Mouse (Mus musculus) hindbrain, postnatal 0 days (tissue): ENCODE results near the gene Brwd1. TPM values are rescaled to one million over a fixed set of nuclear protein-coding genes. Genes with fewer than 3 reads are reported as not detected.

ENCODE experiments used
- ATAC-seq: fragments of 200-750 bp; cut with Nextera tagmentation; 2 replicates; pipeline ENCODE4 v1.8.0; 2017; ENCODE audit warnings: mild to moderate bottlenecking, moderate TSS enrichment, moderate library complexity
- DNase-seq: peaks from one replicate; pipeline ENCODE4 v3.0.0-alpha.2; 2015; ENCODE audit warnings: low spot score
- H3K27ac ChIP-seq: fragments of 300-500 bp; sonication (generic); 2 replicates; pipeline ENCODE4 v1.5.1; 2014; ENCODE audit warnings: mild to moderate bottlenecking
- H3K27me3 ChIP-seq: fragments of 300-500 bp; sonication (generic); 2 replicates; pipeline ENCODE4 v1.6.1; 2014; ENCODE audit warnings: low read length, mixed read lengths; ENCODE audit not compliant: insufficient read depth
- H3K36me3 ChIP-seq: fragments of 300-500 bp; sonication (generic); 2 replicates; pipeline ENCODE4 v1.6.1; 2014; ENCODE audit warnings: low read length, mixed read lengths; ENCODE audit not compliant: insufficient read depth
- H3K4me1 ChIP-seq: fragments of 300-500 bp; sonication (generic); 2 replicates; pipeline ENCODE4 v1.6.1; 2014; ENCODE audit warnings: antibody characterized with exemption, low read length, mixed read lengths; ENCODE audit not compliant: insufficient read depth
- H3K4me2 ChIP-seq: fragments of 300-500 bp; sonication (generic); 2 replicates; pipeline ENCODE4 v1.6.1; 2014; ENCODE audit warnings: low read depth, mild to moderate bottlenecking, low read length, moderate library complexity, mixed read lengths
- H3K4me3 ChIP-seq: fragments of 300-500 bp; sonication (generic); 2 replicates; pipeline ENCODE4 v1.5.1; 2014; ENCODE audit warnings: low read length
- H3K9ac ChIP-seq: fragments of 300-500 bp; sonication (generic); replicated peaks from 2 replicates; pipeline ENCODE4 v1.6.1; 2014; ENCODE audit warnings: mild to moderate bottlenecking, low read length, moderate library complexity, mixed read lengths
- H3K9me3 ChIP-seq: fragments of 300-500 bp; sonication (generic); 2 replicates; pipeline ENCODE4 v1.6.1; 2016; ENCODE audit warnings: low read length, mixed read lengths
- CTCF ChIP-seq: IDR thresholded peaks from 2 replicates; pipeline ENCODE4 v1.5.1; 2016; ENCODE audit warnings: antibody characterized with exemption, control low read depth, low read depth
- WGBS: fragments of 180-500 bp; shearing (Covaris S2); extraction: QIAGEN DNeasy Blood & Tissue Kit; methylation state at CpG from one replicate; pipeline ENCODE4 v1.1.7; 2014; 5-methylcytosine and 5-hydroxymethylcytosine counted together
- polyA plus RNA-seq: library from polyadenylated mRNA; unstranded; fragments of >200 nt; fragmentation: Nextera tagmentation; extraction: Ambion mirVana; gene quantifications from 2 replicates; pipeline ENCODE4 v1.2.1, GENCODE M21; 2015
- total RNA-seq: library from RNA; depleted of rRNA; stranded (reverse); fragments of >200 nt; gene quantifications from 2 replicates; pipeline ENCODE4 v1.2.3, GENCODE M21; 2014; rRNA removed

Brwd1 gene
- 128 and 130 TPM in 2 replicates for total RNA-seq
- 135 and 144 TPM in 2 replicates for polyA plus RNA-seq

GRCm38 (mm10) chr16:96082301-96083178, at the start of gene Brwd1:
Gene Brwd1, minus strand, starts transcription at chr16:96082526.
- DNase-seq (peak; percentile 98), ATAC-seq (peak; percentile 88)
- H3K9me3 ChIP-seq: no peaks in the 10 kb centered on the region
- peaks cover 5% of the 10 kb centered on the region for H3K4me1 ChIP-seq
- no peaks in the 10 kb centered on the region for H3K27me3 ChIP-seq
- peak within 1 kb of the TSS; percentile 99 for H3K27ac ChIP-seq
- WGBS: under 1% methylated on average over 38 of the region's 107 CpGs
- TF ChIP-seq CTCF: no peak
- peak within 1 kb of the TSS; percentile 100 for H3K9ac ChIP-seq
- peak within 1 kb of the TSS; percentile 70 for H3K4me2 ChIP-seq
- peaks cover 16% of the 10 kb centered on the region; the same call in 1 of the 2 replicates for H3K36me3 ChIP-seq
- H3K4me3 ChIP-seq: peak within 1 kb of the TSS; percentile 99

- Histone ChIP-seq H3K27ac (peak overlapping the region; percentile 98), H3K4me1 (peaks cover 14% of the 10 kb centered on the region), H3K9ac (peak overlapping the region; percentile 96), H3K27me3 (no peaks in the 10 kb centered on the region), H3K9me3 (no peaks in the 10 kb centered on the region), H3K36me3 (peaks cover 20% of the 10 kb centered on the region), H3K4me3 (peak overlapping the region; percentile 75), H3K4me2 (peak overlapping the region; percentile 70)
- TF ChIP-seq CTCF: no peak
- 1% methylated on average over 9 of the region's 9 CpGs for WGBS
- DNase-seq (no peak), ATAC-seq (no peak)
Observed at GRCm38 (mm10) chr16:96128466-96128865, 46.1 kb upstream of the Brwd1 start.

GRCm38 (mm10) chr16:96127657-96128344, 45.5 kb upstream of the Brwd1 start, which contains the start of gene Hmgn1:
Gene Hmgn1, minus strand, starts transcription at chr16:96127729.
- under 1% methylated on average over 60 of the region's 72 CpGs for WGBS

GRCm38 (mm10) chr16:96127288-96127656, 44.9 kb upstream of the Brwd1 start:
- peak overlapping the region; percentile 98 for H3K27ac ChIP-seq
- no peak for TF ChIP-seq CTCF
- DNase-seq (no peak), ATAC-seq (peak; percentile 57)
- H3K9me3 ChIP-seq: no peaks in the 10 kb centered on the region
- peaks cover 32% of the 10 kb centered on the region for H3K36me3 ChIP-seq
- H3K4me1 ChIP-seq: peaks cover 14% of the 10 kb centered on the region
- 5% methylated on average over 44 of the region's 52 CpGs for WGBS
- H3K9ac ChIP-seq: peak overlapping the region; percentile 96
- no peaks in the 10 kb centered on the region for H3K27me3 ChIP-seq
- peak overlapping the region; percentile 86 for H3K4me2 ChIP-seq
- peak overlapping the region; percentile 75 for H3K4me3 ChIP-seq

More at GRCm38 (mm10) chr16:96127657-96128344, 45.5 kb upstream of the Brwd1 start, which contains the start of gene Hmgn1:
- Histone ChIP-seq H3K4me1 (peaks cover 14% of the 10 kb centered on the region), H3K9me3 (no peaks in the 10 kb centered on the region), H3K4me2 (peak within 1 kb of the TSS; percentile 86), H3K4me3 (peak within 1 kb of the TSS; percentile 75), H3K9ac (peak within 1 kb of the TSS; percentile 96), H3K27me3 (no peaks in the 10 kb centered on the region), H3K27ac (peak within 1 kb of the TSS; percentile 98), H3K36me3 (peaks cover 27% of the 10 kb centered on the region)
- DNase-seq: peak; percentile 98
- ATAC-seq: peak; percentile 98
- no peak for TF ChIP-seq CTCF

- Histone ChIP-seq H3K27ac (peak overlapping the region; percentile 98), H3K4me3 (peak overlapping the region; percentile 75), H3K27me3 (no peaks in the 10 kb centered on the region), H3K36me3 (peaks cover 33% of the 10 kb centered on the region), H3K4me2 (peak overlapping the region; percentile 86), H3K4me1 (peaks cover 14% of the 10 kb centered on the region), H3K9me3 (no peaks in the 10 kb centered on the region), H3K9ac (peak overlapping the region; percentile 96)
- 6% methylated on average over 19 of the region's 19 CpGs for WGBS
- DNase-seq (no peak), ATAC-seq (no peak)
- TF ChIP-seq CTCF: no peak
Observed at GRCm38 (mm10) chr16:96126684-96127171, 44.4 kb upstream of the Brwd1 start.

GRCm38 (mm10) chr16:96120022-96120623, 37.8 kb upstream of the Brwd1 start:
- DNase-seq (no peak), ATAC-seq (no peak)
- Histone ChIP-seq H3K4me1 (no peaks in the 10 kb centered on the region), H3K9me3 (no peaks in the 10 kb centered on the region), H3K27me3 (no peaks in the 10 kb centered on the region), H3K4me2 (no peak overlapping the region), H3K9ac (no peak overlapping the region), H3K4me3 (no peak overlapping the region), H3K36me3 (peaks cover 37% of the 10 kb centered on the region), H3K27ac (no peak overlapping the region)
- WGBS: 79% methylated on average over 4 of the region's 4 CpGs
- no peak for TF ChIP-seq CTCF
